Mouse (Mus musculus): ENCODE data around the gene Efna3. TPM values are rescaled to one million over a fixed set of nuclear protein-coding genes. Genes with fewer than 3 reads are reported as not detected.

Gene Efna3
- polyA plus RNA-seq, 1 experiment: 0.44 TPM

GRCm38 (mm10) chr3:89292303-89292702, 30.5 kb downstream of the Efna3 start:
- no peak overlapping the region for H3K4me3 ChIP-seq (ENCODE audit: insufficient read depth, low read depth, low read length)
- H3K27ac ChIP-seq (replicated peaks; ENCODE audit: low read depth, low read length): no peak overlapping the region
- peaks cover 11% of the 10 kb centered on the region for H3K4me1 ChIP-seq (ENCODE audit: control insufficient read depth, insufficient read depth, insufficient read length, low read length)

GRCm38 (mm10) chr3:89291874-89292273, 30.9 kb downstream of the Efna3 start:
- Histone ChIP-seq H3K27ac (replicated peaks; ENCODE audit: low read depth, low read length) (no peak overlapping the region), H3K4me3 (ENCODE audit: insufficient read depth, low read depth, low read length) (no peak overlapping the region), H3K4me1 (ENCODE audit: control insufficient read depth, insufficient read depth, insufficient read length, low read length) (peaks cover 11% of the 10 kb centered on the region)

- H3K27ac ChIP-seq (replicated peaks; ENCODE audit: low read depth, low read length): no peak overlapping the region
- H3K4me3 ChIP-seq (ENCODE audit: insufficient read depth, low read depth, low read length): no peak overlapping the region
Observed at GRCm38 (mm10) chr3:89288503-89288928, 34.2 kb downstream of the Efna3 start.

GRCm38 (mm10) chr3:89287286-89287685, 35.5 kb downstream of the Efna3 start:
- Histone ChIP-seq H3K27ac (replicated peaks; ENCODE audit: low read depth, low read length) (peak overlapping the region; percentile 82), H3K4me1 (ENCODE audit: control insufficient read depth, insufficient read depth, insufficient read length, low read length) (peaks cover 17% of the 10 kb centered on the region), H3K4me3 (ENCODE audit: insufficient read depth, low read depth, low read length) (no peak overlapping the region)

More at GRCm38 (mm10) chr3:89288503-89288928, 34.2 kb downstream of the Efna3 start:
- H3K4me1 ChIP-seq (ENCODE audit: control insufficient read depth, insufficient read depth, insufficient read length, low read length): peaks cover 17% of the 10 kb centered on the region

- Histone ChIP-seq H3K4me1 (ENCODE audit: control insufficient read depth, insufficient read depth, insufficient read length, low read length) (peaks cover 17% of the 10 kb centered on the region), H3K4me3 (ENCODE audit: insufficient read depth, low read depth, low read length) (no peak overlapping the region), H3K27ac (replicated peaks; ENCODE audit: low read depth, low read length) (no peak overlapping the region)
Observed at GRCm38 (mm10) chr3:89285526-89285925, 37.2 kb downstream of the Efna3 start.

- no peak overlapping the region for H3K4me3 ChIP-seq (ENCODE audit: insufficient read depth, low read depth, low read length)
- H3K27ac ChIP-seq (replicated peaks; ENCODE audit: low read depth, low read length): no peak overlapping the region
- peaks cover 19% of the 10 kb centered on the region for H3K4me1 ChIP-seq (ENCODE audit: control insufficient read depth, insufficient read depth, insufficient read length, low read length)
Observed at GRCm38 (mm10) chr3:89284261-89284660, 38.5 kb downstream of the Efna3 start.

GRCm38 (mm10) chr3:89282291-89282643, 40.5 kb downstream of the Efna3 start:
- Histone ChIP-seq H3K4me3 (ENCODE audit: insufficient read depth, low read depth, low read length) (no peak overlapping the region), H3K27ac (replicated peaks; ENCODE audit: low read depth, low read length) (no peak overlapping the region), H3K4me1 (ENCODE audit: control insufficient read depth, insufficient read depth, insufficient read length, low read length) (peaks cover 9% of the 10 kb centered on the region)

- Histone ChIP-seq H3K4me1 (ENCODE audit: control insufficient read depth, insufficient read depth, insufficient read length, low read length) (peaks cover 8% of the 10 kb centered on the region), H3K4me3 (ENCODE audit: insufficient read depth, low read depth, low read length) (peak overlapping the region; percentile 76), H3K27ac (replicated peaks; ENCODE audit: low read depth, low read length) (peak overlapping the region; percentile 47)
Observed at GRCm38 (mm10) chr3:89281579-89282290, 41.0 kb downstream of the Efna3 start.

GRCm38 (mm10) chr3:89280606-89281511, 41.9 kb downstream of the Efna3 start, which contains the start of gene Efna1:
TSS of gene Efna1 (minus strand) at chr3:89281142.
- peak within 1 kb of the TSS; percentile 76 for H3K4me3 ChIP-seq (ENCODE audit: insufficient read depth, low read depth, low read length)
- H3K4me1 ChIP-seq (ENCODE audit: control insufficient read depth, insufficient read depth, insufficient read length, low read length): peaks cover 7% of the 10 kb centered on the region
- H3K27ac ChIP-seq (replicated peaks; ENCODE audit: low read depth, low read length): peak within 1 kb of the TSS; percentile 47

GRCm38 (mm10) chr3:89280050-89280605, 42.6 kb downstream of the Efna3 start:
- Histone ChIP-seq H3K4me3 (ENCODE audit: insufficient read depth, low read depth, low read length) (peak overlapping the region; percentile 76), H3K27ac (replicated peaks; ENCODE audit: low read depth, low read length) (peak overlapping the region; percentile 33), H3K4me1 (ENCODE audit: control insufficient read depth, insufficient read depth, insufficient read length, low read length) (peaks cover 7% of the 10 kb centered on the region)

GRCm38 (mm10) chr3:89279153-89279890, 43.4 kb downstream of the Efna3 start:
- Histone ChIP-seq H3K4me1 (ENCODE audit: control insufficient read depth, insufficient read depth, insufficient read length, low read length) (peaks cover 7% of the 10 kb centered on the region), H3K4me3 (ENCODE audit: insufficient read depth, low read depth, low read length) (peak overlapping the region; percentile 76), H3K27ac (replicated peaks; ENCODE audit: low read depth, low read length) (peak overlapping the region; percentile 98)

GRCm38 (mm10) chr3:89278643-89279042, 44.1 kb downstream of the Efna3 start:
- peaks cover 7% of the 10 kb centered on the region for H3K4me1 ChIP-seq (ENCODE audit: control insufficient read depth, insufficient read depth, insufficient read length, low read length)
- peak overlapping the region; percentile 98 for H3K27ac ChIP-seq (replicated peaks; ENCODE audit: low read depth, low read length)
- H3K4me3 ChIP-seq (ENCODE audit: insufficient read depth, low read depth, low read length): peak overlapping the region; percentile 67

- H3K4me1 ChIP-seq (ENCODE audit: control insufficient read depth, insufficient read depth, insufficient read length, low read length): peaks cover 7% of the 10 kb centered on the region
- H3K27ac ChIP-seq (replicated peaks; ENCODE audit: low read depth, low read length): peak overlapping the region; percentile 99
Observed at GRCm38 (mm10) chr3:89278107-89278506, 44.7 kb downstream of the Efna3 start.

GRCm38 (mm10) chr3:89277281-89278021, 45.3 kb downstream of the Efna3 start:
- Histone ChIP-seq H3K4me3 (ENCODE audit: insufficient read depth, low read depth, low read length) (peak overlapping the region; percentile 67), H3K4me1 (ENCODE audit: control insufficient read depth, insufficient read depth, insufficient read length, low read length) (peaks cover 7% of the 10 kb centered on the region), H3K27ac (replicated peaks; ENCODE audit: low read depth, low read length) (peak overlapping the region; percentile 99)

More at GRCm38 (mm10) chr3:89278107-89278506, 44.7 kb downstream of the Efna3 start:
- H3K4me3 ChIP-seq (ENCODE audit: insufficient read depth, low read depth, low read length): peak overlapping the region; percentile 67
